Mouse (Mus musculus) embryonic facial prominence, embryonic 11.5 days (tissue): Measurements from ENCODE around the gene Notch4. TPM values are rescaled to one million over a fixed set of nuclear protein-coding genes. Genes with fewer than 3 reads are reported as not detected.

Experiments used
- ATAC-seq: fragments of 200-750 bp; cut with Nextera tagmentation; replicated peaks from 2 replicates; pipeline ENCODE4 v1.8.0; 2017; ENCODE audit warnings: low read depth; ENCODE audit not compliant: insufficient number of reproducible peaks, low FRiP score, low TSS enrichment
- DNase-seq: peaks from one replicate; pipeline ENCODE4 v3.0.0-alpha.2; 2015; ENCODE audit warnings: low spot score
- H3K27ac ChIP-seq: fragments of 300-500 bp; sonication (generic); replicated peaks from 2 replicates; pipeline ENCODE4 v1.5.1; 2014; ENCODE audit warnings: mild to moderate bottlenecking, low read depth, low read length, control low read depth
- H3K27me3 ChIP-seq: fragments of 300-500 bp; sonication (generic); 2 replicates; pipeline ENCODE4 v1.6.1; 2014; ENCODE audit warnings: mild to moderate bottlenecking, low read length, moderate library complexity, mixed read lengths; ENCODE audit not compliant: control insufficient read depth, insufficient read depth
- H3K36me3 ChIP-seq: fragments of 300-500 bp; sonication (generic); replicated peaks from 2 replicates; pipeline ENCODE4 v1.6.1; 2014; ENCODE audit warnings: low read depth, mild to moderate bottlenecking, low read length, moderate library complexity, mixed read lengths; ENCODE audit not compliant: control insufficient read depth, insufficient read depth
- H3K4me1 ChIP-seq: fragments of 300-500 bp; sonication (generic); 2 replicates; pipeline ENCODE4 v1.6.1; 2014; ENCODE audit warnings: low read length, mixed read lengths; ENCODE audit not compliant: control insufficient read depth, insufficient read depth
- H3K4me2 ChIP-seq: fragments of 300-500 bp; sonication (generic); 2 replicates; pipeline ENCODE4 v1.6.1; 2014; ENCODE audit warnings: low read depth, mild to moderate bottlenecking, control low read depth, low read length, moderate library complexity
- H3K4me3 ChIP-seq: fragments of 300-500 bp; sonication (generic); 2 replicates; pipeline ENCODE4 v1.5.1; 2014; ENCODE audit warnings: low read depth, low read length, control low read depth
- H3K9ac ChIP-seq: fragments of 300-500 bp; sonication (generic); replicated peaks from 2 replicates; pipeline ENCODE4 v1.6.1; 2014; ENCODE audit warnings: mild to moderate bottlenecking, control low read depth, low read length
- H3K9me3 ChIP-seq: fragments of 300-500 bp; sonication (generic); replicated peaks from 2 replicates; pipeline ENCODE4 v1.6.1; 2016; ENCODE audit warnings: mild to moderate bottlenecking, low read length, inconsistent platforms, mixed read lengths; ENCODE audit not compliant: control insufficient read depth
- WGBS: fragments of 180-500 bp; shearing (Covaris S2); extraction: QIAGEN DNeasy Blood & Tissue Kit; methylation state at CpG from one replicate; pipeline ENCODE4 v1.1.7; 2014; 5-methylcytosine and 5-hydroxymethylcytosine counted together
- polyA plus RNA-seq: library from polyadenylated mRNA; unstranded; fragments of >200 nt; fragmentation: Nextera tagmentation; extraction: Ambion mirVana; gene quantifications from 2 replicates; pipeline ENCODE4 v1.2.1, GENCODE M21; 2014

The Notch4 gene
- polyA plus RNA-seq, 1 experiment from 2014 or later: 4.8 TPM

DNA sequence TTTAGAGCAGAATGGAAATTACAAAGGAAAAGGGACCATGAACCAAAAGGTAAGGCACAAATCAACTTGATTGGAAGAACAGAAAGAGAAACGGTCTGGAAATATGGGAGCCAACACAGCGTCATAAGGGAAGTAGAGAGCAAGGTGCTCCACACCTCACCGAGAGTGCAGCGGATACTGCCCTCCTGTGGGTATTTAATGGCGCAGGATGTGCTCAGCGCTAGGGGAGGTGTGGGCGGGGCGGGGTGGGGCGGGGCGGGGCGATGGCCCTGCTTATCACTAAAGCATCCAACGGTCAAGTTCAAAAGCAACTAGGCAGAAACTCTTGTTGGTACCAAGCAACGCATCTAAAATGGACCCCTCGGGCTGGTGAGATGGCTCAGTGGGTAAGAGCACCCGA is 4.2 kb upstream of the Notch4 start:
- Histone ChIP-seq H3K27me3 (no peaks in the 10 kb centered on the region), H3K9me3 (no peaks in the 10 kb centered on the region), H3K36me3 (no peaks in the 10 kb centered on the region), H3K4me2 (no peak overlapping the region), H3K9ac (no peak overlapping the region), H3K27ac (no peak overlapping the region), H3K4me1 (no peaks in the 10 kb centered on the region; the same call in 1 of the 2 replicates), H3K4me3 (no peak overlapping the region)
- 32% methylated on average over 15 of the region's 15 CpGs for WGBS
- DNase-seq: no peak
- ATAC-seq: no peak

GRCm38 (mm10) chr17:34560438-34560837 is 3.6 kb upstream of the Notch4 start:
- H3K36me3 ChIP-seq: no peaks in the 10 kb centered on the region
- no peak for ATAC-seq

DNA sequence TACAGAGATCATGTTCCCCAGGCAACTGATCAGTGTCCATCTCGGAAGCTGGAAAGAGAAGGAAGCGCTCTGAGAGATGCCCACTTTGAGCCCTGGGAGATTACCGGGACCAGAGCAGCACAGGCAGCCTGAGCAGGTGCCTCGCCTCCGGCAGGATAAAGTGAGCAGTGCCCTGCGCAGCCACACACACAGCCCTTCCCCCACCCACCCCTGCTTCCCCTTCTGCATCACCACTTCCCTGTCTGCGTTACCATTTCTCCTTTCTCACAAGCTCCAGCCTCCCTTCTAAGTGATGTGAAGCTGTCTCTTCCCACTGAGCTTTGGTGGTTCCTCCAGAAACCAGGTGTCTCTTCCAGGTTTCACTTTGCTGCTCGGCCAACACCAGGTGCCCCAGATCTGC is 2.9 kb upstream of the Notch4 start:
- no peaks in the 10 kb centered on the region for H3K9me3 ChIP-seq
- no peaks in the 10 kb centered on the region; the same call in 1 of the 2 replicates for H3K4me1 ChIP-seq
- no peak overlapping the region for H3K4me2 ChIP-seq
- no peaks in the 10 kb centered on the region for H3K27me3 ChIP-seq
- H3K36me3 ChIP-seq: no peaks in the 10 kb centered on the region
- ATAC-seq (no peak), DNase-seq (no peak)
- no peak overlapping the region for H3K4me3 ChIP-seq
- H3K9ac ChIP-seq: no peak overlapping the region
- 29% methylated on average over 7 of the region's 8 CpGs for WGBS
- H3K27ac ChIP-seq: no peak overlapping the region

More at GRCm38 (mm10) chr17:34560438-34560837, 3.6 kb upstream of the Notch4 start:
- Histone ChIP-seq H3K4me2 (no peak overlapping the region), H3K4me3 (no peak overlapping the region), H3K9ac (no peak overlapping the region), H3K4me1 (no peaks in the 10 kb centered on the region; the same call in 1 of the 2 replicates), H3K9me3 (no peaks in the 10 kb centered on the region), H3K27ac (no peak overlapping the region), H3K27me3 (no peaks in the 10 kb centered on the region)
- DNase-seq: no peak
- 85% methylated on average over 6 of the region's 6 CpGs for WGBS

- H3K27me3 ChIP-seq: no peaks in the 10 kb centered on the region
- H3K9me3 ChIP-seq: no peaks in the 10 kb centered on the region
- no peak overlapping the region for H3K27ac ChIP-seq
- 71% methylated on average over 3 of the region's 3 CpGs for WGBS
- H3K9ac ChIP-seq: no peak overlapping the region
- no peak overlapping the region for H3K4me2 ChIP-seq
- no peak overlapping the region for H3K4me3 ChIP-seq
- H3K36me3 ChIP-seq: no peaks in the 10 kb centered on the region
- no peak for DNase-seq
- no peaks in the 10 kb centered on the region; the same call in 1 of the 2 replicates for H3K4me1 ChIP-seq
- ATAC-seq: no peak
Observed at GRCm38 (mm10) chr17:34562595-34562994, 1.5 kb upstream of the Notch4 start.

GRCm38 (mm10) chr17:34563354-34563753 is 714 bp upstream of the Notch4 start:
- no peak for ATAC-seq
- no peaks in the 10 kb centered on the region for H3K9me3 ChIP-seq
- H3K36me3 ChIP-seq: no peaks in the 10 kb centered on the region
- 74% methylated on average over 11 of the region's 11 CpGs for WGBS
- no peak overlapping the region for H3K9ac ChIP-seq
- H3K4me2 ChIP-seq: no peak overlapping the region
- DNase-seq: no peak
- no peaks in the 10 kb centered on the region; the same call in 1 of the 2 replicates for H3K4me1 ChIP-seq
- no peak overlapping the region for H3K27ac ChIP-seq
- H3K4me3 ChIP-seq: no peak overlapping the region
- H3K27me3 ChIP-seq: no peaks in the 10 kb centered on the region

DNA sequence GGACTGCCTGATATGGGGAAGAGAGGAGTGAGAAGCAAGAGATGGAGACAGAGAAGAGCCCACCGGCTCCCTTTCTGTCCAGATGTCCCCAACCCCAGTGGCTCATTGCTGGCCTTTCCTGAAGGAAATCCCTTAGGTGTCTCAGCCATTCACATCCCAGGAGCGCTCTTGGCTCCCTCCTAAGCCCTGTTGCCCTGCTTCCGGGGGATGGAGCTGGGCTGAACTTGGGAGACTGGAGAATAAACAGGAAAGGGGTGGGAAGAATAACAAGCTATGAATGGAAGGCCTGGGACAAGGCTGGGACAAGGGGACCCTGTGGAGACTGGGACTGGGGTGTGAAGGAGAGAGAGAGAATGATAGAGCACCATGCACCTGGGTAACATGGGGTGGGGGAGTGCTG is 728 bp downstream of the Notch4 start:
- no peak overlapping the region for H3K4me2 ChIP-seq
- 34% methylated on average over 3 of the region's 3 CpGs for WGBS
- H3K27ac ChIP-seq: peak overlapping the region; percentile 47; the same call in 1 of the 2 replicates

DNA sequence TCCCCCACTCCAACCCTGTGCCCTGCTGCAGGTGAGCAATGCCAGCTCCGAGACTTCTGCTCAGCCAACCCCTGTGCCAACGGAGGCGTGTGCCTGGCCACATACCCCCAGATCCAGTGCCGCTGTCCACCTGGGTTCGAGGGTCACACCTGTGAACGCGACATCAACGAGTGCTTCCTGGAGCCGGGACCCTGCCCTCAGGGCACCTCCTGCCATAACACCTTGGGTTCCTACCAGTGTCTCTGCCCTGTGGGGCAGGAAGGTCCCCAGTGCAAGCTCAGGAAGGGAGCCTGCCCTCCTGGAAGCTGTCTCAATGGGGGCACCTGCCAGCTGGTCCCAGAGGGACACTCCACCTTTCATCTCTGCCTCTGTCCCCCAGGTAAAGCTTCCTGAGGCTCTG is 3.2 kb downstream of the Notch4 start:
- WGBS: 63% methylated on average over 9 of the region's 9 CpGs
- H3K9ac ChIP-seq: no peak overlapping the region
- H3K27ac ChIP-seq: no peak overlapping the region
- no peak overlapping the region for H3K4me2 ChIP-seq
- ATAC-seq (no peak), DNase-seq (no peak)
- no peaks in the 10 kb centered on the region for H3K36me3 ChIP-seq
- H3K4me1 ChIP-seq: no peaks in the 10 kb centered on the region; the same call in 1 of the 2 replicates
- H3K4me3 ChIP-seq: no peak overlapping the region
- H3K27me3 ChIP-seq: no peaks in the 10 kb centered on the region
- H3K9me3 ChIP-seq: no peaks in the 10 kb centered on the region

More for the DNA sequence above, 728 bp downstream of the Notch4 start:
- DNase-seq (no peak), ATAC-seq (no peak)
- Histone ChIP-seq H3K27me3 (no peaks in the 10 kb centered on the region), H3K9ac (no peak overlapping the region), H3K4me1 (no peaks in the 10 kb centered on the region; the same call in 1 of the 2 replicates), H3K36me3 (no peaks in the 10 kb centered on the region), H3K9me3 (no peaks in the 10 kb centered on the region), H3K4me3 (no peak overlapping the region)

- ATAC-seq (no peak), DNase-seq (no peak)
- Histone ChIP-seq H3K9me3 (no peaks in the 10 kb centered on the region), H3K9ac (no peak overlapping the region), H3K27ac (no peak overlapping the region), H3K36me3 (no peaks in the 10 kb centered on the region), H3K4me3 (no peak overlapping the region), H3K27me3 (no peaks in the 10 kb centered on the region), H3K4me2 (no peak overlapping the region), H3K4me1 (no peaks in the 10 kb centered on the region; the same call in 1 of the 2 replicates)
- 79% methylated on average over 13 of the region's 13 CpGs for WGBS
Observed at GRCm38 (mm10) chr17:34568421-34568820, 4.4 kb downstream of the Notch4 start.
